Mouse (Mus musculus) bone marrow macrophage, adult 2 months (primary cell): ENCODE measurements around the gene Akr1c18.

Source experiments
- CTCF ChIP-seq: IDR thresholded peaks from 2 replicates; pipeline ENCODE4 v1.5.1; 2012; ENCODE audit warnings: low read depth, mild to moderate bottlenecking, low read length, moderate library complexity
- POLR2A ChIP-seq: IDR thresholded peaks from 2 replicates; pipeline ENCODE4 v1.6.1; 2012; ENCODE audit warnings: mild to moderate bottlenecking, low read depth, low read length, borderline replicate concordance

DNA sequence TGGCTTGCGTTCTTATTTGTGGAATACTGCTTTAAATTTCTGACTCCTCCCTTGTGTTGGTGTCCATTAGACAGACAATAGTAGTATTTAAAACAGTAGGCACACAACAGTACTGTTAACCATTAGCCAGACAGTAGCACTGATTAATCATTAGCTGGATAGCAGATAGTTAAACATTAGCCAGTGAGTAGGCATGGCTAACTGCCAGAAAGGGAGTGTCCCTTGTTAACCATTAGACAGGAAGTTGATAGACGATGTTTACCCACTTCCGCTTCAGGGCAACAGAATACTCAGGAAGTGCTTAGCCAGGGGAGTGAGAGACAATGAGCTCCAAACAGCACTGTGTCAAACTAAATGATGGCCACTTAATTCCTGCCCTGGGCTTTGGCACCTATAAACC is 40.5 kb upstream of the Akr1c18 start, which contains the start of gene Akr1c13:
- TF ChIP-seq CTCF, result no peak
- TF ChIP-seq POLR2A, result no peak
